Mouse (Mus musculus) liver, postnatal 0 days (tissue): Measurements from ENCODE around the gene Dnttip1. TPM values are rescaled to one million over a fixed set of nuclear protein-coding genes. Genes with fewer than 3 reads are reported as not detected.

Experiments
- ATAC-seq: fragments of 200-750 bp; cut with Nextera tagmentation; 2 replicates; pipeline ENCODE4 v1.8.0; 2017; ENCODE audit warnings: mild to moderate bottlenecking, moderate library complexity
- DNase-seq: peaks from one replicate; pipeline ENCODE4 v3.0.0-alpha.2; 2016
- H3K27ac ChIP-seq: fragments of 300-500 bp; sonication (generic); 2 replicates; pipeline ENCODE4 v1.5.1; 2014; ENCODE audit warnings: antibody characterized with exemption, moderate library complexity, mild to moderate bottlenecking, low read depth
- H3K27me3 ChIP-seq: fragments of 300-500 bp; sonication (generic); 2 replicates; pipeline ENCODE4 v1.6.1; 2014; ENCODE audit warnings: low read length, control low read depth, mixed read lengths; ENCODE audit not compliant: insufficient read depth
- H3K36me3 ChIP-seq: fragments of 300-500 bp; sonication (generic); replicated peaks from 2 replicates; pipeline ENCODE4 v1.6.1; 2014; ENCODE audit warnings: mild to moderate bottlenecking, control low read depth, low read length, moderate library complexity, mixed read lengths; ENCODE audit not compliant: insufficient read depth
- H3K4me1 ChIP-seq: fragments of 300-500 bp; sonication (generic); 2 replicates; pipeline ENCODE4 v1.6.1; 2014; ENCODE audit warnings: antibody characterized with exemption, mild to moderate bottlenecking, control low read depth; ENCODE audit not compliant: insufficient read depth
- H3K4me2 ChIP-seq: fragments of 300-500 bp; sonication (generic); 2 replicates; pipeline ENCODE4 v1.6.1; 2014; ENCODE audit warnings: low read depth, mild to moderate bottlenecking, low read length, moderate library complexity, mixed read lengths
- H3K4me3 ChIP-seq: fragments of 300-500 bp; sonication (generic); 2 replicates; pipeline ENCODE4 v1.5.1; 2014; ENCODE audit warnings: low read depth, low read length
- H3K9ac ChIP-seq: fragments of 300-500 bp; sonication (generic); replicated peaks from 2 replicates; pipeline ENCODE4 v1.6.1; 2014; ENCODE audit warnings: mild to moderate bottlenecking, moderate library complexity
- H3K9me3 ChIP-seq: fragments of 300-500 bp; sonication (generic); 2 replicates; pipeline ENCODE4 v1.6.1; 2016; ENCODE audit warnings: mild to moderate bottlenecking, control low read depth, low read length, mixed read lengths
- CTCF ChIP-seq: sonication (generic); IDR thresholded peaks from 2 replicates; pipeline ENCODE4 v1.5.1; 2016; ENCODE audit warnings: antibody characterized with exemption, low read depth
- EP300 ChIP-seq: IDR thresholded peaks from 2 replicates; pipeline ENCODE4 v1.6.1; 2016; ENCODE audit warnings: antibody characterized with exemption, low read depth, mild to moderate bottlenecking
- WGBS: fragments of 180-500 bp; shearing (Covaris S2); extraction: QIAGEN DNeasy Blood & Tissue Kit; methylation state at CpG from one replicate; pipeline ENCODE4 v1.1.7; 2014; ENCODE audit not compliant: insufficient replicate concordance; 5-methylcytosine and 5-hydroxymethylcytosine counted together
- polyA plus RNA-seq: library from polyadenylated mRNA; unstranded; fragments of >200 nt; fragmentation: Nextera tagmentation; extraction: Ambion mirVana; gene quantifications from 2 replicates; pipeline ENCODE4 v1.2.1, GENCODE M21; 2015

Gene Dnttip1
- polyA plus RNA-seq, 1 experiment from 2014 or later: 33.7 TPM

DNA sequence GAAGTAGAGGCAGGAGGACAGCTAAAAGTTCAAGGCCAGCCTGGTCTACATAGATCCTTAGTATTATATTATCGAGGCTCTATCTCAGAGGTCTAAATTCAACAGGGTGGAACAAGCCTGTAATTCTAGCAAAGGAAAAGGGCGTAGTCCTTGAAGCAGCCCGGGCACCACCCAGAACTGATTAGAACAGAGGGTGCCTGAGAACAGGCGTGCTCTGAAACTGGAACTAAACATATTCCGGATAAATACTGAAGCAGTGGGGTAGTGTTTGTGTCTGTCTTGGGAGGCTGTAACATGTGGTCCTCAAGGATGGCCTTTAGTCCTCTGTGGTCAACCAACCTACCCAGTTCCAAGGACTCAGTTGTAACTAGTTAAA lies 28.2 kb downstream of the Dnttip1 start:
- DNase-seq (no peak), ATAC-seq (peak; percentile 16; the same call in 1 of the 2 replicates)
- H3K4me2 ChIP-seq: peak overlapping the region; percentile 94
- H3K4me3 ChIP-seq: peak overlapping the region; percentile 0; the same call in 1 of the 2 replicates
- no peaks in the 10 kb centered on the region for H3K9me3 ChIP-seq
- whole genome bisulfite sequencing: 47% methylated on average over 5 of the region's 5 CpGs
- peaks cover 24% of the 10 kb centered on the region for H3K36me3 ChIP-seq
- H3K27me3 ChIP-seq: peaks cover 6% of the 10 kb centered on the region; the same call in 1 of the 2 replicates
- H3K4me1 ChIP-seq: peaks cover 27% of the 10 kb centered on the region
- peak overlapping the region; percentile 3 for H3K9ac ChIP-seq
- H3K27ac ChIP-seq: peak overlapping the region; percentile 86
- TF ChIP-seq CTCF: no peak
- TF ChIP-seq EP300: peak; percentile 53

- no peak overlapping the region for H3K4me3 ChIP-seq
- no peak overlapping the region for H3K27ac ChIP-seq
- no peak overlapping the region for H3K9ac ChIP-seq
- peaks cover 23% of the 10 kb centered on the region for H3K36me3 ChIP-seq
- H3K27me3 ChIP-seq: peaks cover 6% of the 10 kb centered on the region; the same call in 1 of the 2 replicates
- H3K4me1 ChIP-seq: peaks cover 19% of the 10 kb centered on the region
- DNase-seq (no peak), ATAC-seq (no peak)
- H3K4me2 ChIP-seq: no peak overlapping the region
- 83% methylated on average over 6 of the region's 6 CpGs for WGBS
- TF ChIP-seq CTCF (no peak), EP300 (no peak)
- H3K9me3 ChIP-seq: no peaks in the 10 kb centered on the region
These were observed 30.3 kb downstream of the Dnttip1 start for GRCm38 (mm10) chr2:164776130-164776529.

DNA sequence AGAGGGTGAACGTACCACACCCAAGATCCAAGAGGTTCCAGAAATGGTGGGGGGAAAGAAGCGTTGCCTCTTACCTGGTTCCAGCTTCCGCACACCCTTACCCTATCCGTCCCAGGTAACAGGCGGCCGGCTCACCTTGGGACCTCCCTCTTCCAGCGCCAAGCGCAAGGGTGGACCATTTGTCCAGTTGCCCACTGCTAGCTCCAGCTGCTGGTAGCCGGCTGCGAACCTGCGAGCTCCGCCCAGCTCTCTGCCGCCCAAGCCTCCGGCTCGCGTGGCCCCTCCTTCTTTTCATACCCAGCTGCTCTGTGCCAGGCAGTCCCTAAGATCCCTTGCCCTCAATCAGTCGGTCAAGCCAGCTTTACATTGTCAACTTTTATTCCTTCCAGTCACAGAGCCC lies 31.0 kb downstream of the Dnttip1 start:
- H3K4me1 ChIP-seq: peaks cover 13% of the 10 kb centered on the region
- H3K9ac ChIP-seq: no peak overlapping the region
- no peak for TF ChIP-seq EP300
- TF ChIP-seq CTCF: no peak
- peaks cover 6% of the 10 kb centered on the region; the same call in 1 of the 2 replicates for H3K27me3 ChIP-seq
- 60% methylated on average over 17 of the region's 17 CpGs for WGBS
- H3K27ac ChIP-seq: no peak overlapping the region
- ATAC-seq (no peak), DNase-seq (no peak)
- no peak overlapping the region for H3K4me2 ChIP-seq
- H3K36me3 ChIP-seq: peaks cover 16% of the 10 kb centered on the region
- no peak overlapping the region for H3K4me3 ChIP-seq
- H3K9me3 ChIP-seq: no peaks in the 10 kb centered on the region

DNA sequence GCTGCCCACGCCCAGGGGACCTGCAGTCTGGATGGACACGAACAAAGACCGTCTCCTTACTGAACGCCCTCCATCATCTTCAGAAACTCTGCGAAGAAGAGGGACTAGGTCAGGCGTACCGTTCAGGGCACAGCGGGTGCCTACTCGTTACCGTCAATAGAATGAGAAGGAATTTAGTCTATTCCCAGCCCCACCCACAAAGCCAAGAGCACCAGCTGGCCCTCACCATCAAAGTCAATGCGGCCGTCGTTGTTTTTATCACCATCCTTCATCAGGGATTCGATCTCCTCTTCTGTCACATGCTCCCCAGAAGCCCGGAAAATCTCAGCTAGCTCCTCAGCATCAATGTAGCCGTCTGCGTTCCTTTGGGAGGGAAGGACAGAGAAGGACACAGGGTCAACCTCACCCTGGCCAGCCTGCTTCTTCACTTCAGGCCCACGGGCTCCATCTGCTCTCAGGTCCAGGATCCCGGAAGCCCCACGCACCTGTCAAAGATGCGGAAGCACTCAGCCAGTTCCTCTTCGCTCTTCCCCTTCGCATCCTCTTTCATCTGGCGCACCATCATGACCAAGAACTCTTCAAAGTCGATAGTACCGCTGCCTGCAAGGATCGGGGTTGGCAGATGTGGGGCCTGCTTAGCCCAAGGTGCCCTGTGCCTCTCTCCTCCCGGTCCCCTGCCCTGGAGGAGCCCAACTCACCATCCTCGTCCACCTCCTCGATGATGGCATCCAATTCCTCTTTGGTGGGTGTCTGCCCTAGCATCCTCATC lies 31.6 kb downstream of the Dnttip1 start:
- peaks cover 6% of the 10 kb centered on the region; the same call in 1 of the 2 replicates for H3K27me3 ChIP-seq
- 79% methylated on average over 30 of the region's 30 CpGs for WGBS
- H3K36me3 ChIP-seq: peaks cover 10% of the 10 kb centered on the region
- H3K9ac ChIP-seq: no peak overlapping the region
- H3K4me2 ChIP-seq: no peak overlapping the region
- ATAC-seq: no peak
- TF ChIP-seq CTCF (no peak), EP300 (no peak)
- H3K27ac ChIP-seq: no peak overlapping the region
- H3K4me1 ChIP-seq: peaks cover 8% of the 10 kb centered on the region
- no peaks in the 10 kb centered on the region for H3K9me3 ChIP-seq
- H3K4me3 ChIP-seq: no peak overlapping the region
- DNase-seq: no peak

- DNase-seq: no peak
- H3K4me2 ChIP-seq: no peak overlapping the region
- no peak for ATAC-seq
- peaks cover 8% of the 10 kb centered on the region for H3K4me1 ChIP-seq
- H3K27ac ChIP-seq: no peak overlapping the region
- H3K4me3 ChIP-seq: no peak overlapping the region
- peaks cover 6% of the 10 kb centered on the region; the same call in 1 of the 2 replicates for H3K27me3 ChIP-seq
- H3K9me3 ChIP-seq: no peaks in the 10 kb centered on the region
- TF ChIP-seq EP300: no peak
- TF ChIP-seq CTCF: no peak
- no peak overlapping the region for H3K9ac ChIP-seq
- 88% methylated on average over 11 of the region's 11 CpGs for WGBS
- H3K36me3 ChIP-seq: peaks cover 7% of the 10 kb centered on the region; the same call in 1 of the 2 replicates
These were observed 32.2 kb downstream of the Dnttip1 start for GRCm38 (mm10) chr2:164778015-164778287.

DNA sequence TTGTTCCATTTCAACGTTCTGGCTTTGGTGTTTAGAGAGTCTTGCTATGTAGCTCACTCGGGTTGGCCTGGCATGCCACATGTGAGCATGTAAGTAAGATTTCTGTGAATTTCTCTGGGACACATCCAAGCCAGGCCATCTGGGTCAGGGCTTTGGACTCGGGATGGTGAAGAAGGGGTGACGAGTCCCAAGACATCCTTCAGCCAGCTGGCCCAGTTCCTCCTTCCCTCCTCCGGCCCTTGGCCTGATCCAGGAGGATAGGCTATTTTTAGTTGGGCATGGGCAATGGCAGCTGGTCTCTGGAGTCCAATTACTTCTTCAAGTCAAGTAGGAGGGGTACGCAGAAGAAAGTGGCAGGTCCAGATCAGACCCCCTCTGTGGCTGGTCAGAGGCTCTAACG lies 33.0 kb downstream of the Dnttip1 start:
- Histone ChIP-seq H3K9ac (no peak overlapping the region), H3K27ac (no peak overlapping the region), H3K36me3 (no peaks in the 10 kb centered on the region), H3K4me1 (peaks cover 3% of the 10 kb centered on the region), H3K4me2 (no peak overlapping the region), H3K4me3 (no peak overlapping the region), H3K27me3 (peaks cover 6% of the 10 kb centered on the region; the same call in 1 of the 2 replicates), H3K9me3 (no peaks in the 10 kb centered on the region)
- TF ChIP-seq CTCF (no peak), EP300 (no peak)
- 79% methylated on average over 7 of the region's 7 CpGs for WGBS
- no peak for ATAC-seq
- DNase-seq: no peak
